Mouse (Mus musculus): Measurements from ENCODE around the gene Dnaaf2. TPM values are rescaled to one million over a fixed set of nuclear protein-coding genes. Genes with fewer than 3 reads are reported as not detected.

Gene Dnaaf2
- polyA plus RNA-seq, 1 experiment, result 1.9 TPM

- H3K4me1 ChIP-seq (ENCODE audit: control insufficient read depth, insufficient read depth, low read length), result peaks cover 6% of the 10 kb centered on the region
- no peak overlapping the region for H3K27ac ChIP-seq (ENCODE audit: insufficient read depth, low read length)
- TF ChIP-seq CTCF (IDR thresholded peaks at IDR 0.05; ENCODE audit: borderline replicate concordance, insufficient read depth, low read length) (no peak), POLR2A (IDR thresholded peaks at IDR 0.05; ENCODE audit: low read depth, low read length) (no peak)
- H3K4me3 ChIP-seq (ENCODE audit: insufficient read depth, low read length), result peak overlapping the region; percentile 13; the same call in 1 of the 2 replicates
These were observed 11.3 kb downstream of the Dnaaf2 start for GRCm38 (mm10) chr12:69186811-69187471.

DNA sequence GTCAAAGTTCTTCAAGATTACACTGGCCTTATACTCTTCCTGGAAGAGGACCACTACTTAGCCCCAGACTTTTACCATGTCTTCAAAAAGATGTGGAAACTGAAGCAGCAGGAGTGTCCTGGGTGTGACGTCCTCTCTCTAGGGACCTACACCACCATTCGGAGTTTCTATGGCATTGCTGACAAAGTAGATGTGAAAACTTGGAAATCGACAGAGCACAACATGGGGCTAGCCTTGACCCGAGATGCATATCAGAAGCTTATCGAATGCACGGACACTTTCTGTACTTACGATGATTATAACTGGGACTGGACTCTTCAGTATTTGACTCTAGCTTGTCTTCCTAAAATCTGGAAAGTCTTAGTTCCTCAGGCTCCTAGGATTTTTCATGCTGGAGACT, 12.9 kb downstream of the Dnaaf2 start:
- Histone ChIP-seq H3K4me1 (ENCODE audit: control insufficient read depth, insufficient read depth, low read length) (peaks cover 6% of the 10 kb centered on the region), H3K4me3 (ENCODE audit: insufficient read depth, low read length) (peak overlapping the region; percentile 94), H3K27ac (ENCODE audit: insufficient read depth, low read length) (no peak overlapping the region)
- no peak for TF ChIP-seq CTCF (IDR thresholded peaks at IDR 0.05; ENCODE audit: borderline replicate concordance, insufficient read depth, low read length)
- TF ChIP-seq POLR2A (IDR thresholded peaks at IDR 0.05; ENCODE audit: low read depth, low read length), result no peak

- Histone ChIP-seq H3K4me3 (ENCODE audit: insufficient read depth, low read length) (peak overlapping the region; percentile 94), H3K4me1 (ENCODE audit: control insufficient read depth, insufficient read depth, low read length) (peaks cover 6% of the 10 kb centered on the region), H3K27ac (ENCODE audit: insufficient read depth, low read length) (peak overlapping the region; percentile 84)
- no peak for TF ChIP-seq CTCF (IDR thresholded peaks at IDR 0.05; ENCODE audit: borderline replicate concordance, insufficient read depth, low read length)
- no peak for TF ChIP-seq POLR2A (IDR thresholded peaks at IDR 0.05; ENCODE audit: low read depth, low read length)
These were observed 13.6 kb downstream of the Dnaaf2 start for GRCm38 (mm10) chr12:69184342-69185295.

DNA sequence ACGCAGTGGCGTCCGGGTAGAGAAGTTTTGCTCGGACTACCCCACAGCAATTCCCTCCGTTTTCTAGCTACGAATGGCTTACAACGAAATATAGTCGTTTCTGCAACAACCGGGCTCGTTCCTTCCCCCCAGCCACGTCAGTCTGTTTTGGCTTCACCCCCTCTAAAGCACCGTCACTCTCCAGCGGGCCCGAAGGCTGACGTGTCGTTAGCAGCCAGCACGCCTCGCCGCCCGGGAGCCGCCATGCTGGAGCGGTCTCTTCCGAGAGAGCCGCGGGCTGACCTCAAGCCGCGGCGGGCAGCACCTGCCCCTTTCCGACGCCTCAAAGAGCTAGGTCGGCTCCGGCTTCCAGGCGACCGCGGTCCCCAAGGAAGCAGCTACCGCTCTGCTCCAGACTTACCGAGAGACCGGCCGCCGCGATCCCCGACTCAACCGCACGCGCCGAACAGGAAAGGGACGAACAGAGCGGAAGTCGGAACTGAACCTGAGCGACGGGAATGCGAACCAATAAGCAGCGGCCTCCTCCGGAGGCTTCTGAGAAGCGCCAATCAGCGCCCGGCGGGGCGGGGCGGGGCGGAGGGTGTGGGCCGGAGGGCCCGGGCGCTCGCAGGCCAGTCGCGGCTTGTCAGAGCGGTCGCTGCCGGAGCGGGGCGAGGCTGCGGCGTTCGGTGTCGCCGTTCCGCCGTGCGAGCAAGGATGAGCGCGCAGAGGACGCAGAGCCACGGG, 14.5 kb downstream of the Dnaaf2 start, which contains the start of the genes Rpl36al and Mgat2:
TSS of gene Rpl36al (minus strand) at position 501 of the 726 bp plus-strand sequence.
TSS of gene Mgat2 (plus strand) at position 575 of the 726 bp plus-strand sequence.
- Histone ChIP-seq H3K4me1 (ENCODE audit: control insufficient read depth, insufficient read depth, low read length) (peaks cover 6% of the 10 kb centered on the region), H3K4me3 (ENCODE audit: insufficient read depth, low read length) (peak within 1 kb of the TSS; percentile 94), H3K27ac (ENCODE audit: insufficient read depth, low read length) (peak within 1 kb of the TSS; percentile 84)
- TF ChIP-seq CTCF (IDR thresholded peaks at IDR 0.05; ENCODE audit: borderline replicate concordance, insufficient read depth, low read length), result no peak
- TF ChIP-seq POLR2A (IDR thresholded peaks at IDR 0.05; ENCODE audit: low read depth, low read length), result peak; percentile 97

- Histone ChIP-seq H3K4me3 (ENCODE audit: insufficient read depth, low read length) (no peak overlapping the region), H3K27ac (ENCODE audit: insufficient read depth, low read length) (no peak overlapping the region), H3K4me1 (ENCODE audit: control insufficient read depth, insufficient read depth, low read length) (peaks cover 3% of the 10 kb centered on the region; the same call in 1 of the 2 replicates)
- TF ChIP-seq CTCF (IDR thresholded peaks at IDR 0.05; ENCODE audit: borderline replicate concordance, insufficient read depth, low read length) (no peak), POLR2A (IDR thresholded peaks at IDR 0.05; ENCODE audit: low read depth, low read length) (0 out of 2 replicates have a peak, but pooled peaks have one; percentile 21)
These were observed 16.4 kb downstream of the Dnaaf2 start for GRCm38 (mm10) chr12:69181800-69182199.

GRCm38 (mm10) chr12:69179371-69179770, 18.9 kb downstream of the Dnaaf2 start:
- H3K27ac ChIP-seq (ENCODE audit: insufficient read depth, low read length), result no peak overlapping the region
- TF ChIP-seq CTCF (IDR thresholded peaks at IDR 0.05; ENCODE audit: borderline replicate concordance, insufficient read depth, low read length) (no peak), POLR2A (IDR thresholded peaks at IDR 0.05; ENCODE audit: low read depth, low read length) (no peak)
- no peak overlapping the region for H3K4me3 ChIP-seq (ENCODE audit: insufficient read depth, low read length)
- no peaks in the 10 kb centered on the region for H3K4me1 ChIP-seq (ENCODE audit: control insufficient read depth, insufficient read depth, low read length)

- TF ChIP-seq POLR2A (IDR thresholded peaks at IDR 0.05; ENCODE audit: low read depth, low read length) (no peak), CTCF (IDR thresholded peaks at IDR 0.05; ENCODE audit: borderline replicate concordance, insufficient read depth, low read length) (no peak)
These were observed 20.7 kb downstream of the Dnaaf2 start for GRCm38 (mm10) chr12:69177526-69177925.

GRCm38 (mm10) chr12:69175975-69176374, 22.3 kb downstream of the Dnaaf2 start:
- TF ChIP-seq POLR2A (IDR thresholded peaks at IDR 0.05; ENCODE audit: low read depth, low read length) (no peak), CTCF (IDR thresholded peaks at IDR 0.05; ENCODE audit: borderline replicate concordance, insufficient read depth, low read length) (no peak)
- Histone ChIP-seq H3K4me1 (ENCODE audit: control insufficient read depth, insufficient read depth, low read length) (no peaks in the 10 kb centered on the region), H3K4me3 (ENCODE audit: insufficient read depth, low read length) (no peak overlapping the region), H3K27ac (ENCODE audit: insufficient read depth, low read length) (no peak overlapping the region)

More at GRCm38 (mm10) chr12:69177526-69177925, 20.7 kb downstream of the Dnaaf2 start:
- H3K4me1 ChIP-seq (ENCODE audit: control insufficient read depth, insufficient read depth, low read length), result no peaks in the 10 kb centered on the region
- no peak overlapping the region for H3K27ac ChIP-seq (ENCODE audit: insufficient read depth, low read length)
- H3K4me3 ChIP-seq (ENCODE audit: insufficient read depth, low read length), result no peak overlapping the region

DNA sequence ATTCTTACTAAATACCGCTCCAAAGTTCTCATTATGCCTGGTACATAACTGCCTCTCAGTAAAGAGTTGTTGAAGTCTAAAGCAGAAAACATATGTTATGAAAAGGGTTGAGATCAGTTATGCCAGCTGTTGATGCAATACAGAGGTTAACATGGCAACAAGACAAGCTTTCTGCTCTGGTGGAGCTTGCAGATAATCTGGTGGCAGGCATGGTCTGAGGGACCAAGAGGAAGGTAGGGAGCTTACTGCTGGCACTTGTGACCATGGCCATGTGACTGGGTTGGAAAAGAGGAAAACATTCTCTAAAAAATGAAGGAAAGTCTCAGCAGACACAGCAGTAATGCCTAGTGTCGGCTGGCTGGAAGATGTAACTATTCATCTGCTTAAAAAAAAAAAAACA, 26.9 kb downstream of the Dnaaf2 start:
- TF ChIP-seq POLR2A (IDR thresholded peaks at IDR 0.05; ENCODE audit: low read depth, low read length), result no peak
- no peak for TF ChIP-seq CTCF (IDR thresholded peaks at IDR 0.05; ENCODE audit: borderline replicate concordance, insufficient read depth, low read length)
- Histone ChIP-seq H3K27ac (ENCODE audit: insufficient read depth, low read length) (no peak overlapping the region), H3K4me1 (ENCODE audit: control insufficient read depth, insufficient read depth, low read length) (no peaks in the 10 kb centered on the region), H3K4me3 (ENCODE audit: insufficient read depth, low read length) (no peak overlapping the region)

Data from embryonic fibroblast, embryonic 13.5 days (primary cell).